Mouse (Mus musculus) kidney, adult 8-10 months (tissue): ENCODE measurements around the gene Chd9.
"Not testable (repeated sequence)": the region's sequence is repeated elsewhere in the genome, so short reads cannot be mapped to it uniquely, and the experiment has no call there.

Experiments used
- DNase-seq, 2 experiments: peaks; one replicate each; pipeline ENCODE4 v3.0.0; 2022

Chd9 gene

GRCm38 (mm10) chr8:90871375-90872080, 43.4 kb downstream of the Chd9 start:
- no peak for DNase-seq

- DNase-seq = no peak
Measured at GRCm38 (mm10) chr8:90873051-90873450, 44.9 kb downstream of the Chd9 start.

GRCm38 (mm10) chr8:90876213-90876721, 48.1 kb downstream of the Chd9 start:
- peak; percentile 20 to 47 for DNase-seq

GRCm38 (mm10) chr8:90876722-90877429, 48.7 kb downstream of the Chd9 start:
- DNase-seq = peak; percentile 92 to 94

DNA sequence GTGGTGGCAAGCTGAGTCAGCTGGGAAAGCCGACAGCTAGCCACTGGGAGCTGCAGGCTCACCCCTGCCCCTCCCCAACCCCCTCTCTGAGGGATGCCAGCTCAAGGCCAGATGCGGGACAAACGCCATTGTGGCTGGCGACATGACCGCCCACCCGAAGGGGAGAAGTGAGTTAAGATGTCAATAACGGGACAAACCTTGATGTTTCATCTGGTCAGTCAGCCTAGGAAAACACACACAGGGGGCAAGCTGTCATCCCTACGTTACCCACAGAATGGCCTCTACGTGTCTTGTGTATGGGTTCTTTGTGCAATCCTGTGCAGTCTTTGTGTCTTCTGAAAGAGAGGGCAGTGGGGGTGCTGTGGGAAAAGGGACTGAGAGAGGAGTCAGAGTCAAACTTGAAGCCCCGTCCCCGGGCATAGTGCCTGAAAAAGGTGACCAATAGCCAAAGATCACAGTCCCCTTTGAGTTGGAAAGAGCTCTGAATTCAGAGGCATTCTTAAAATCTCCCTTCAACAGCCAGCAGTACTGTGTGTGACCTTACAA, 49.4 kb downstream of the Chd9 start:
- peak in 1 of 2 experiments; percentile 27 for DNase-seq

GRCm38 (mm10) chr8:90878551-90878950, 50.4 kb downstream of the Chd9 start:
- DNase-seq = no peak

- DNase-seq = no peak
Measured at GRCm38 (mm10) chr8:90880041-90880440, 51.9 kb downstream of the Chd9 start.

DNA sequence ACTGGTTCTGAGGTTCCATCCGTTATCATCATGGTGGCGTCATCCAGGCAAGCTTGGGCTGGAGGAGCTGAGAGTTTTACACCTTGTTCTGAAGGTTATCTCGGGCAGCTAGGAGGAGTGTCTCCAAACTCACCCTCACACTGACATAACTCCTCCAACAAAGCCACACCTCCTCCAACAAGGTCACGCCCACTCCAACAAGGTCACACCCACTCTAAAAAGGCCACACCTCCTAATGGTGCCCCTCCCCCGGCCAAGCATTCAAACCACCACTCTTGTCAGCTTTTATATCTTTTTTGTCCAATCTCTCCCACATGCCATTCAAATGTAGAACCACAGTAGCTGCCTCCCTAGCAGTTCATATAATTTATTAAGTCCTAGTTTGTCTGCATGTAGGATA, 53.0 kb downstream of the Chd9 start:
- no peak for DNase-seq

DNA sequence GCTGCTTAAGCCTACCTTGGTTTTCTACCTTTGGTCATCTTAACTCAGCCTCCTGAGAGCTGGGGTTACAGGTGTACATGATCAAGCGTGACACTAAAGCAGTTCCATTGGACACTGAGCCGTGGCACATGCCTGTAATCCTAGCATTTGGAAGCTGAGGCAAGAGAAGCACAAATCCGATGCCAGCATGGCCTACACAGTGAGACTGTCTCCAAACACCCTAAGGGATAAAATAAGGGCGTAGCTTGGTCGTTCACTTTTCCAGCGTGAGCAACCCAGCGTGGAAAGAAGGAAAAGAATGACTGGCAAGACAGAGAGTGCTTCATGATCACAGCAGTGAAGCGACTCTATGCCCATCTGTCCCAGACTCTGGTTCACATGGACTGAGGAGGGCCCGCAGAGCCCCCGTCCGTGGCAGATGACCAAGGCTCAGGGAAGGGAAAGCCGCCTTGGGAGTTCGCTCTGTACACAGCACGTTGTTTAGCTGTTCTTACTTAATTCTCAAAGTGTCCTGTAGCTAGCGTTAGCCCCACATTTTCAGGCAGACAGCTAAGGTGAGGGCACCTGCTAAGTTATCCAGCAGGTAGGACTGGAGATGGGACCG, 54.0 kb downstream of the Chd9 start:
- DNase-seq = no peak

DNA sequence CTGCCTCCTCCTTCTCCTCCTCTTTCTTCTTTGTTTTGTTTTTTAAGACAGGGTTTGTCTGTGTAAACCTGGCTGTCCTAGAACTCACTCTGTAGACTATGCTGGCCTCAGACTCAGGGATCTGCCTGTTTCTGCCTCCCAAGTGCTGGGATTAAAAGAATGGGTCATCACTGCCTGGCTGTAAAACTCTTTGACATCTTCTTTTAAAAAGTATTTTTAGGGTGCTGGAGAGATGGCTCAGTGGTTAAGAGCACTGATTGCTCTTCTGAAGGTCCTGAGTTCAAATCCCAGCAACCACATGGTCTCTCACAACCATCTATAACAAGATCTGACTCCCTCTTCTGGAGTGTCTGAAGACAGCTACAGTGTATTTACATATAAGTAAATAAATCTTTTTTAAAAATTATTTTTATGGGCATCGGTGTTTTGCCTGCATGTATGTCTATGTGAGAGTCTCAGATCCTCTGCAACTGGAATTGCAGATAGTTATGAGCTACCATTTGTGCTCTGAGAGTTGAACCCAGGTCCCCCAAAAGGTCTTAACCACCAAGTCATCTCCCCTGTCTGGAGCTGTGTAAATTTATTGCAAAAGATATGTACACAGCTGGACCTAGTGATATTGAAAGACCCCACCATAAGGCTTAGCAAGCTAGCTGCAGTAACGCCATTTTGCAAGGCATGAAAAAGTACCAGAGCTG, 57.7 kb downstream of the Chd9 start:
- no peak for DNase-seq

DNA sequence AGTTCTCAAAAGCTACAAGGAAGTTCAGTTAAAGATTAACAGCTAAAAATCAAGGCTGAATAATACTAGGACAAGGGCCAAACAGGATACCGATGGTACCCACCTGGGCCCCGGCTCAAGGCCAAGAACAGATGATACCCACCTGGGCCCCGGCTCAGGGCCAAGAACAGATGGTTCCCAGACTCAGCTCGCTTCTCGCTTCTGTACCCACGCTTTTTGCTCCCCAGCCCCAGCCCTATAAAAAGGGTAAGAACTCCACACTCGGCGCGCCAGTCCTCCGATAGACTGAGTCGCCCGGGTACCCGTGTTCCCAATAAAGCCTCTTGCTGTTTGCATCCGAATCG, 58.2 kb downstream of the Chd9 start:
- DNase-seq = not testable (repeated sequence)

- DNase-seq = not testable (repeated sequence)
Measured at GRCm38 (mm10) chr8:90887328-90887727, 59.2 kb downstream of the Chd9 start.

DNA sequence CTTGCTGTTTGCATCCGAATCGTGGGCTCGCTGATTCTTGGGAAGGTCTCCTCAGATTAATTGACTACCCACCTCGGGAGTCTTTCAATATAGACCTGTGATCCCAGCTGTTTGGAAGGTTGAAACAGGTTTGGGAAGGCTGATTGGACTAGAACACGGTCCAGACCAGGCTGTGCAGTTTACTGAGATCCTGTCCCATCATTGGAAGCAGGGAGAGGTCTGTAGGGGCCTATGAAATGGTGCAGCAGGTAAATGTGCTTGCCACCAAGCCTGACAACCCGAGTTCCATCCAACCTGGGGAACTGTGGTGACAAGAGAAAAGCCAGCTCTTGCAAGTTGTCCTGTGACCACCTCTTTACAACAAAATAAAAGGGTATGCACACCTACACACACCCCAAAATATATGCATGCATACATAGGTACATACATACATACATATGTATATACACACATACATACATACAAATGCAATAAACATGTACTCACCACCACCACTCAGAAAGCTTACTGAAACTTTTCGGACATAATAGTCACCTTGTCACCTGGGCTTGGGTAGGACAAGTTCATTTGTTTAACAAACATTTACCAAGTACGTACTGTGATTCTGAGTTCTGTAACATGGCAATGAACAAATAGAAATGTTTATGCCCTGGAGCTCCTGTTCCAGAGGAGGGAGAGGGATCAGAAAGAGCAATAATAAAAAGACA, 63.9 kb downstream of the Chd9 start:
- no peak for DNase-seq

GRCm38 (mm10) chr8:90892579-90892919, 64.4 kb downstream of the Chd9 start:
- DNase-seq = no peak

GRCm38 (mm10) chr8:90894231-90894914, 66.2 kb downstream of the Chd9 start:
- no peak for DNase-seq

DNA sequence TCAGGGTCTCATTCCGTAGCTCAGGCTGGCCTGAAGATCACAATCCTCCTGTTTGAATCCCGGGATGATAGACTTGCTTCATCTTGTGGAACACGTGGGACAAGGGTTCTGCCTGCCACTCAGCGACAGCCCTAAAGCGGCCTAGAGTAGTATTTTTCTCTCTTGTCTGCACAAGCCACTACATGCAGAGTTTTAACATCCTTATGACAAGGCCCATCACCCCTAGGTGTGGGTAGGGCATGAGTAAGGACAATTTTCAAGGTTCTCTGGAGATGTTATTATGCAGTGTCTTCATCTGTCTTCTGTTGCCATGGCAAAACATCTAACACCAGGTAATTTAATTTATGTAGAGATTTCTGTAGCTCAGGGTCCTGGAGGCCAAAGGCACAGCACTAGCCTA, 69.2 kb downstream of the Chd9 start:
- no peak for DNase-seq

- no peak for DNase-seq
Measured at GRCm38 (mm10) chr8:90898578-90898977, 70.4 kb downstream of the Chd9 start.

- no peak for DNase-seq
Measured at GRCm38 (mm10) chr8:90902002-90902401, 73.8 kb downstream of the Chd9 start.

- no peak for DNase-seq
Measured at GRCm38 (mm10) chr8:90904171-90904706, 76.1 kb downstream of the Chd9 start.

GRCm38 (mm10) chr8:90906922-90907321, 78.8 kb downstream of the Chd9 start:
- DNase-seq = no peak

- peak in 1 of 2 experiments; percentile 47 for DNase-seq
Measured at GRCm38 (mm10) chr8:90907516-90907847, 79.3 kb downstream of the Chd9 start.
